Mouse (Mus musculus): ENCODE measurements around the gene Nceh1. TPM values are rescaled to one million over a fixed set of nuclear protein-coding genes. Genes with fewer than 3 reads are reported as not detected.

Gene Nceh1
- polyA plus RNA-seq, 1 experiment from 2014 or later = 21.3 TPM

Other genes starting within 250 kb of the Nceh1 start
- 43.7 and 52.3 TPM in 2 replicates for gene Ect2, start 29.1 kb upstream of the Nceh1 start, polyA plus RNA-seq (2014; fragmentation: Nextera tagmentation; extraction: Ambion mirVana)
- gene Tnfsf10, start 134.1 kb downstream of the Nceh1 start, polyA plus RNA-seq (2014; fragmentation: Nextera tagmentation; extraction: Ambion mirVana) = 0.23 and 0.30 TPM in 2 replicates
- gene Ghsr, start 188.4 kb downstream of the Nceh1 start, polyA plus RNA-seq (2014; fragmentation: Nextera tagmentation; extraction: Ambion mirVana) = not detected in 2 replicates

All from heart, embryonic 14.5 days (tissue).